Mouse (Mus musculus): ENCODE results near the gene Col1a2. TPM values are rescaled to one million over a fixed set of nuclear protein-coding genes. Genes with fewer than 3 reads are reported as not detected.

Gene Col1a2
- polyA plus RNA-seq, 1 experiment, result 9.0 TPM

DNA sequence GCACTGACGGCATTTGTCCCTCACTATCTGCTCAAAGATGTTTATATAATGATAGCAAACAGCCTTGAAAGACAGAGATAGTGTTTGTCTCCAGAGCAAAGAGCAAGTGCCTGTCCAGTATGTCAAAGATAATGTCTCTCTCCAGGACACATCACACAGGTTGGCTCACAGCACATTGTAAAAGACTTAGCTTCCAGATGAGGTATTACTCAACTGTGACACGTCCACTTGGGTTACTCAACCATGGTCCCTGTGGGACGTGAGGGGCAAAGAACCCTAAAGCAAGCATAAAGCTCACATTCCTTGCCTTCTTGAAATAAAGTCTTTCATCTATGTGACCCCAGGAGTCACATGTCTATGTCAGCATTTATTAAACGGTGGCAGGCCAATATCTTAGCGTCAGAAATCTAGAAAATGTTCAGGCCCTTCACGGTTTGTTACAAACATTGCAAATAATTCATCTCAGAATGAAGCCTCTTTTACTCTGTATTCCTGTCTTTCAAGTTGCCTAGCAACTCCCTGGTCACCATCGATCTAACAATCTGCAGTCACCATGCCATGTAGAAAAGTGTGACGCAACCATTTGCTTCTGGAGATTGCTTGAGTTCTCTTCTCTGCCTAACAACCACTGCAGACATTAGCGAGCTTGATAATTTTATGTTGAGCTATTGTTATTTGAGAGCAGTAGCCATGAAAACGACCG lies 45.4 kb downstream of the Col1a2 start:
- DNase-seq, result no peak

DNA sequence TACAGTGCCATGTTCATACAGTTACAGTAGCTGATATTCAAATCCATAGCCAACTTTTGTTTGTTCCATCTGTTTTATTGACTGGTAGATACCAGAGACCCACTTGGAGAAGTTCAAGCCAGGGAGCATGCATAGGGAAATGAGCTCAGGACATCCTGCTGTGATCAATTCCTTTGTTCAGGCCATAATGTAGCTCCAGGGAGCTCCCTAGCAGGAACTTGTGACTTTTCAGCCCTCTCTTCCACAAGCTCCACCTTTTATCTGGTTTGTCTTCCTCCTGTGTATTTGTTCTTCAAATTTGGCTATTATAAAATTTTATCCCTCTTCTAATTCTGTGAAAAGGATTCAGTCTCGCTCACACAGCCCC lies 45.9 kb downstream of the Col1a2 start:
- Histone ChIP-seq H3K27ac (ENCODE audit: insufficient read depth, low read length) (no peak overlapping the region), H3K27me3 (ENCODE audit: control insufficient read depth, insufficient read depth, low read length) (no peaks in the 10 kb centered on the region), H3K4me3 (replicated peaks; ENCODE audit: insufficient read depth, low read depth, low read length) (no peak overlapping the region), H3K4me1 (ENCODE audit: control insufficient read depth, insufficient read depth, low read length) (no peaks in the 10 kb centered on the region)
- TF ChIP-seq CTCF (IDR thresholded peaks at IDR 0.05; ENCODE audit: borderline replicate concordance, insufficient read depth, low read depth, low read length) (no peak), POLR2A (IDR thresholded peaks at IDR 0.05; ENCODE audit: borderline replicate concordance, insufficient read depth, low read length) (no peak)
- DNase-seq, result no peak
- 85% methylated on average over 1 of the region's 1 CpGs for WGBS

More for the DNA sequence above, 45.4 kb downstream of the Col1a2 start:
- Histone ChIP-seq H3K4me3 (replicated peaks; ENCODE audit: insufficient read depth, low read depth, low read length) (no peak overlapping the region), H3K27me3 (ENCODE audit: control insufficient read depth, insufficient read depth, low read length) (no peaks in the 10 kb centered on the region), H3K27ac (ENCODE audit: insufficient read depth, low read length) (no peak overlapping the region), H3K4me1 (ENCODE audit: control insufficient read depth, insufficient read depth, low read length) (no peaks in the 10 kb centered on the region)
- no peak for TF ChIP-seq POLR2A (IDR thresholded peaks at IDR 0.05; ENCODE audit: borderline replicate concordance, insufficient read depth, low read length)
- no peak for TF ChIP-seq CTCF (IDR thresholded peaks at IDR 0.05; ENCODE audit: borderline replicate concordance, insufficient read depth, low read depth, low read length)
- 39% methylated on average over 11 of the region's 11 CpGs for WGBS

DNA sequence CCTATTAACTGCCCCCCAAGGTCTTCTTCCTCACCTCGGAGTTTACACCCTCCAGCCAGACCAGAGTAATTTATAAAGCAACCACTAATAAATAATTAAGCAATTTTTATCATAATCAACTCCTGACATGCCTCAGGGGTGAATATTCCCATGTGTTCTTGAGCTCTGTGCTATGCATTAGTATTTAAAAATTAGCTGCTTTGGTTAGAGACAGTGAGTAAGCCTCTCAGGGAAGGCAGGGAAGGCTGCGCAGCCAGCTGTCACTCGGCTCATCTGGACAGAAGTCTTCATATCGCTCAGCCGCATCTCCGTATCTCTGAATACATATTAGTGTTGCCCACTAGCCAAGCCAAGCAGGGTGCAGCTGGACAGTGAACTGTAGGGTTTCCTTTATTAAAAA lies 50.8 kb downstream of the Col1a2 start:
- Histone ChIP-seq H3K27ac (ENCODE audit: insufficient read depth, low read length) (no peak overlapping the region), H3K27me3 (ENCODE audit: control insufficient read depth, insufficient read depth, low read length) (no peaks in the 10 kb centered on the region), H3K4me3 (replicated peaks; ENCODE audit: insufficient read depth, low read depth, low read length) (no peak overlapping the region), H3K4me1 (ENCODE audit: control insufficient read depth, insufficient read depth, low read length) (no peaks in the 10 kb centered on the region)
- no peak for DNase-seq
- TF ChIP-seq CTCF (IDR thresholded peaks at IDR 0.05; ENCODE audit: borderline replicate concordance, insufficient read depth, low read depth, low read length) (no peak), POLR2A (IDR thresholded peaks at IDR 0.05; ENCODE audit: borderline replicate concordance, insufficient read depth, low read length) (no peak)
- WGBS, result 60% methylated on average over 6 of the region's 6 CpGs

DNA sequence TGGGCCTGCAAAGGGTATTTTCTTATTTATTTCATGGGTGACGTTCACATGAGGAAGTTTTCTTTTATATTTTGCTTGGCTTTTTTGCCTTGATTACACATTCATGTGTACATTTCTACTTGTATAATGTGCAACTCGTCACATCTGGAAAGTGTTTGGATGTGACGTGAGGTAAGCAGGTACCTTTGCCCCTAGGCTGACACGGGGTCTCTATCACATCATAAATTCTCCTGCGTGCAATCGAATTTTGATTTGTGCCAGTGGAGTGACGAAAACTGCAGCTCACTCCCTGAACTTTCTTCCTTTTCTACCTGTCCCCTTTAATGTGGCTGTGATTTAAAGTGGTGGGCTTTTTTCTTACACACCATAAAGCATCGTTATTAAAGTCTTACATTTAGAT lies 52.5 kb downstream of the Col1a2 start:
- DNase-seq, result no peak
- WGBS, result 83% methylated on average over 8 of the region's 8 CpGs
- H3K4me3 ChIP-seq (replicated peaks; ENCODE audit: insufficient read depth, low read depth, low read length), result no peak overlapping the region
- H3K27ac ChIP-seq (ENCODE audit: insufficient read depth, low read length), result no peak overlapping the region
- H3K27me3 ChIP-seq (ENCODE audit: control insufficient read depth, insufficient read depth, low read length), result no peaks in the 10 kb centered on the region
- no peak for TF ChIP-seq CTCF (IDR thresholded peaks at IDR 0.05; ENCODE audit: borderline replicate concordance, insufficient read depth, low read depth, low read length)
- no peak for TF ChIP-seq POLR2A (IDR thresholded peaks at IDR 0.05; ENCODE audit: borderline replicate concordance, insufficient read depth, low read length)
- H3K4me1 ChIP-seq (ENCODE audit: control insufficient read depth, insufficient read depth, low read length), result no peaks in the 10 kb centered on the region

DNA sequence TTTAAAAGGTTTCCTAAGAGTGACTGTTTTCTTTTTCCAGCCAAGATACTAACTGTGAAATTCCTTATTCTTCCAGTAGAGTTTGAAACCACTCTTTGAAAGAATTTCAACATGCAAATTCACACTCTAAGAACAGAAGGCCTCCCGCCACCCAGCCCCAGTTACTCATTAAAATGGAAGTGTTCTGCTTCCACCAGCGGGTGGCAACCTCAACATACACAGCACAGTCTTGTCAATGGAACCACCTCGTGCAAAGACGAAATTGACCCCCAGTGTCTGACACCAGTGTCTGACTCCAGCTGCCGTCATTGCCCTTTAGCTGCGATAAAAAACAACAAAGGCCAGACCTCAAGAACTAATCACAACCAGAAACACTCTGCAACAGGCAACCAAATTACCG lies 53.1 kb downstream of the Col1a2 start:
- WGBS, result 28% methylated on average over 7 of the region's 7 CpGs
- H3K27me3 ChIP-seq (ENCODE audit: control insufficient read depth, insufficient read depth, low read length), result no peaks in the 10 kb centered on the region
- TF ChIP-seq CTCF (IDR thresholded peaks at IDR 0.05; ENCODE audit: borderline replicate concordance, insufficient read depth, low read depth, low read length), result no peak
- no peak for TF ChIP-seq POLR2A (IDR thresholded peaks at IDR 0.05; ENCODE audit: borderline replicate concordance, insufficient read depth, low read length)
- H3K27ac ChIP-seq (ENCODE audit: insufficient read depth, low read length), result no peak overlapping the region
- DNase-seq, result no peak
- H3K4me1 ChIP-seq (ENCODE audit: control insufficient read depth, insufficient read depth, low read length), result no peaks in the 10 kb centered on the region
- H3K4me3 ChIP-seq (replicated peaks; ENCODE audit: insufficient read depth, low read depth, low read length), result no peak overlapping the region

DNA sequence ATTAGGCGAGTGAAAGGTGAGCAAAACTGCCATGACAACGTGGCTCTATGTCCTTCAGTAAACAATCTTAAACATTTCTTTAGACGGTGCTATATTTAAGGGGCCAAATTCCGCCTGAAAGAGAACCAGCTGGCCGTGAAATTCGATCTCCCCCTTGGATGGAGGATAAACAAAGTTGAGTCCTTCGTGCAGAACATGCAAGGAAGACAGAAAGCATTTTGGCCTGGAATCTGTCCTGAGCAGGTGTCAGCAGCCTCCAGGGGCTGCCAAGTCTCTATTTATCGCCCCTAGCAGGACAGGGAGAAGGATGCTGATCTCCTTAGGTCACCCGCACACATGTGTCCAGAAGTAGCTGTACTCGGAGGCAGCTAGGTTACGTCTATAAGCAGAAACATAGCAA lies 56.5 kb downstream of the Col1a2 start:
- Histone ChIP-seq H3K27ac (ENCODE audit: insufficient read depth, low read length) (no peak overlapping the region), H3K4me1 (ENCODE audit: control insufficient read depth, insufficient read depth, low read length) (no peaks in the 10 kb centered on the region), H3K4me3 (replicated peaks; ENCODE audit: insufficient read depth, low read depth, low read length) (no peak overlapping the region), H3K27me3 (ENCODE audit: control insufficient read depth, insufficient read depth, low read length) (no peaks in the 10 kb centered on the region)
- WGBS, result 29% methylated on average over 11 of the region's 11 CpGs
- TF ChIP-seq CTCF (IDR thresholded peaks at IDR 0.05; ENCODE audit: borderline replicate concordance, insufficient read depth, low read depth, low read length) (no peak), POLR2A (IDR thresholded peaks at IDR 0.05; ENCODE audit: borderline replicate concordance, insufficient read depth, low read length) (no peak)
- DNase-seq, result no peak

DNA sequence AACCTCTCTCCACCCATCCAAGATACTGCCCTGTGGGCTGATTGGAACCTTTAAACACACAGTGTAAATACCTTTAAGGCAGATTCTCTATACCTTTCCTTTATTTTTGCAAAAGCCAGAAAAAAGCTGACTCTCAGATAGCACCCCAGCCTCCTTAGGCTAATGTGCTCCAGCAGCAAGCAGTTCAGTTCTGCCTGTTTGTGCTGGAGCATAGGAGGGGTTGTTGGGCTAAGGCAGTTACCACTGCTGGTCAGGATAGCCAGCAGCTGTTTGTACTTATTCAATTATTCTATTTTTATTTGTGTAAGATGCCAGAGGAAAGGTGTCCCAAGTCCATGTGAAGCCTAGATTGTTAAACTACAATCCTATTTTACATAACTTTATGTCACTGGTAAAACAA lies 57.0 kb downstream of the Col1a2 start:
- Histone ChIP-seq H3K27me3 (ENCODE audit: control insufficient read depth, insufficient read depth, low read length) (no peaks in the 10 kb centered on the region), H3K4me3 (replicated peaks; ENCODE audit: insufficient read depth, low read depth, low read length) (no peak overlapping the region), H3K4me1 (ENCODE audit: control insufficient read depth, insufficient read depth, low read length) (no peaks in the 10 kb centered on the region), H3K27ac (ENCODE audit: insufficient read depth, low read length) (no peak overlapping the region)
- DNase-seq, result no peak
- TF ChIP-seq POLR2A (IDR thresholded peaks at IDR 0.05; ENCODE audit: borderline replicate concordance, insufficient read depth, low read length) (no peak), CTCF (IDR thresholded peaks at IDR 0.05; ENCODE audit: borderline replicate concordance, insufficient read depth, low read depth, low read length) (no peak)

DNA sequence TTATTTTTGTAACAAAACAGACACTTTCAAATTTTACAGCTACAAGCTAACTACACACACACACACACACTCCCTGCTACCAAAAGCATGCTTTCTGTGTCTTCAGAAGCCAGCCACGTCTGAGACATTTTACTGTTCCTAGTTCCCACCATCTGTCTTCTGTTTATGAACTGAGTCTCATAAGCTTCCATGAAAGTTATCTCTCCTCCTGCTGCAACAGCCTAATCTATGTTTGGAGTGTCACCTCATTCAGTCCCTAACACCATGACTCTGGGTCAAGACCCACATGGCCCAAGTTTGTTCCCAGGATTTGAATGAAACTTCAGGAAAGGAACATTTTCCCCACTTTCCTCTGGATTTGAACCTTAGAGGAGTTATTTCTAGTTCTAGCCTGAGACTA lies 57.8 kb downstream of the Col1a2 start:
- Histone ChIP-seq H3K4me3 (replicated peaks; ENCODE audit: insufficient read depth, low read depth, low read length) (no peak overlapping the region), H3K27ac (ENCODE audit: insufficient read depth, low read length) (no peak overlapping the region), H3K4me1 (ENCODE audit: control insufficient read depth, insufficient read depth, low read length) (no peaks in the 10 kb centered on the region), H3K27me3 (ENCODE audit: control insufficient read depth, insufficient read depth, low read length) (no peaks in the 10 kb centered on the region)
- no peak for DNase-seq
- TF ChIP-seq POLR2A (IDR thresholded peaks at IDR 0.05; ENCODE audit: borderline replicate concordance, insufficient read depth, low read length) (no peak), CTCF (IDR thresholded peaks at IDR 0.05; ENCODE audit: borderline replicate concordance, insufficient read depth, low read depth, low read length) (no peak)
- 30% methylated on average over 1 of the region's 1 CpGs for WGBS
